Mouse (Mus musculus) frontal cortex, postnatal 25 days (tissue): Measurements from ENCODE around the gene Shc2.
A peak's percentile ranks its signal among the peaks of the same experiment; 100 is the strongest.

Source experiments
- DNase-seq, 2 experiments: peaks; one replicate each; pipeline ENCODE4 v3.0.0; 2022; ENCODE audit warnings: low spot score in 2 of 2

Shc2 gene

GRCm38 (mm10) chr10:79581501-79581900, 56.2 kb downstream of the Shc2 start:
- DNase-seq = no peak

GRCm38 (mm10) chr10:79580811-79581210, 56.9 kb downstream of the Shc2 start:
- DNase-seq = peak in 1 of 2 experiments; percentile 34

- no peak for DNase-seq
These were observed 57.4 kb downstream of the Shc2 start for GRCm38 (mm10) chr10:79580356-79580755.

- DNase-seq = no peak
These were observed 57.9 kb downstream of the Shc2 start for GRCm38 (mm10) chr10:79579781-79580180.

- no peak for DNase-seq
These were observed 58.8 kb downstream of the Shc2 start for GRCm38 (mm10) chr10:79578891-79579290.

- no peak for DNase-seq
These were observed 59.4 kb downstream of the Shc2 start for GRCm38 (mm10) chr10:79578276-79578675.

- no peak for DNase-seq
These were observed 60.3 kb downstream of the Shc2 start for GRCm38 (mm10) chr10:79577376-79577775.

GRCm38 (mm10) chr10:79575754-79576153, 62.0 kb downstream of the Shc2 start:
- no peak for DNase-seq

- no peak for DNase-seq
These were observed 62.9 kb downstream of the Shc2 start for GRCm38 (mm10) chr10:79574796-79575195.

- DNase-seq = no peak
These were observed 63.4 kb downstream of the Shc2 start for GRCm38 (mm10) chr10:79574350-79574749.

- no peak for DNase-seq
These were observed 64.1 kb downstream of the Shc2 start for GRCm38 (mm10) chr10:79573611-79574010.

GRCm38 (mm10) chr10:79571314-79571713, 66.4 kb downstream of the Shc2 start:
- no peak for DNase-seq

GRCm38 (mm10) chr10:79569921-79570320, 67.8 kb downstream of the Shc2 start:
- DNase-seq = no peak
